Mouse (Mus musculus) testis, postnatal 10 days (tissue): ENCODE results near the gene Aifm3.
A peak's percentile ranks its signal among the peaks of the same experiment; 100 is the strongest.
"Not testable (repeated sequence)": the region's sequence is repeated elsewhere in the genome, so short reads cannot be mapped to it uniquely, and the experiment has no call there.

Experiments
- DNase-seq: peaks from one replicate; pipeline ENCODE4 v3.0.0; 2021; ENCODE audit warnings: low spot score

The Aifm3 gene

GRCm38 (mm10) chr16:17499249-17499883, 10.0 kb downstream of the Aifm3 start:
- no peak for DNase-seq

GRCm38 (mm10) chr16:17502681-17503080, 13.3 kb downstream of the Aifm3 start:
- no peak for DNase-seq

GRCm38 (mm10) chr16:17507018-17507552, 17.7 kb downstream of the Aifm3 start:
- DNase-seq = no peak

- not testable (repeated sequence) for DNase-seq
These were observed 18.6 kb downstream of the Aifm3 start for GRCm38 (mm10) chr16:17508031-17508430.

- peak; percentile 90 for DNase-seq
These were observed 19.3 kb downstream of the Aifm3 start, which contains the start of gene Lztr1 for GRCm38 (mm10) chr16:17508546-17509239. Gene Lztr1, plus strand, starts transcription at chr16:17508688.

GRCm38 (mm10) chr16:17509240-17509597, 19.8 kb downstream of the Aifm3 start:
- DNase-seq = no peak

- no peak for DNase-seq
These were observed 20.7 kb downstream of the Aifm3 start for GRCm38 (mm10) chr16:17510143-17510542.

- DNase-seq = no peak
These were observed 21.3 kb downstream of the Aifm3 start for GRCm38 (mm10) chr16:17510686-17511085.

- DNase-seq = no peak
These were observed 22.0 kb downstream of the Aifm3 start for GRCm38 (mm10) chr16:17511431-17511830.

- DNase-seq = no peak
These were observed 29.5 kb downstream of the Aifm3 start for GRCm38 (mm10) chr16:17518910-17519309.

- no peak for DNase-seq
These were observed 34.7 kb downstream of the Aifm3 start for GRCm38 (mm10) chr16:17524156-17524555.

- DNase-seq = no peak
These were observed 36.1 kb downstream of the Aifm3 start for GRCm38 (mm10) chr16:17525524-17525923.

- DNase-seq = no peak
These were observed 36.8 kb downstream of the Aifm3 start for GRCm38 (mm10) chr16:17526223-17526622.

- DNase-seq = no peak
These were observed 38.2 kb downstream of the Aifm3 start for GRCm38 (mm10) chr16:17527606-17528005.

GRCm38 (mm10) chr16:17528276-17528675, 38.9 kb downstream of the Aifm3 start:
- no peak for DNase-seq

- peak; percentile 61 for DNase-seq
These were observed 40.7 kb downstream of the Aifm3 start for GRCm38 (mm10) chr16:17529981-17530586.

GRCm38 (mm10) chr16:17530640-17531288, 41.4 kb downstream of the Aifm3 start, which contains the start of gene Thap7:
Gene Thap7, minus strand, starts transcription at chr16:17531136.
- DNase-seq = peak; percentile 97

GRCm38 (mm10) chr16:17532271-17532670, 42.9 kb downstream of the Aifm3 start:
- no peak for DNase-seq

GRCm38 (mm10) chr16:17532676-17533329, 43.4 kb downstream of the Aifm3 start:
- DNase-seq = no peak

- no peak for DNase-seq
These were observed 47.2 kb downstream of the Aifm3 start for GRCm38 (mm10) chr16:17536584-17536983.

GRCm38 (mm10) chr16:17542632-17543031, 53.2 kb downstream of the Aifm3 start:
- no peak for DNase-seq

GRCm38 (mm10) chr16:17552837-17553236, 63.4 kb downstream of the Aifm3 start:
- DNase-seq = no peak
